Mouse (Mus musculus): ENCODE measurements around the gene Wnt4. TPM values are rescaled to one million over a fixed set of nuclear protein-coding genes. Genes with fewer than 3 reads are reported as not detected.
A peak's percentile ranks its signal among the peaks of the same experiment; 100 is the strongest.

Gene Wnt4
- polyA plus RNA-seq, 1 experiment from 2014 or later, result 2.2 TPM

- H3K4me2 ChIP-seq, result no peak overlapping the region
- H3K4me3 ChIP-seq (ENCODE audit: low read depth, low read length), result no peak overlapping the region
- no peaks in the 10 kb centered on the region for H3K36me3 ChIP-seq (ENCODE audit: control insufficient read depth, insufficient read depth, low read length)
- ATAC-seq (replicated peaks; ENCODE audit: insufficient number of reproducible peaks, low FRiP score, low TSS enrichment), result no peak
- WGBS (ENCODE audit: insufficient replicate concordance), result 69% methylated on average over 8 of the region's 8 CpGs
- peaks cover 16% of the 10 kb centered on the region for H3K4me1 ChIP-seq (ENCODE audit: control insufficient read depth, insufficient read depth, low read length)
- peaks cover 23% of the 10 kb centered on the region for H3K27me3 ChIP-seq (ENCODE audit: control insufficient read depth, insufficient read depth, low read length)
- no peak overlapping the region for H3K27ac ChIP-seq (ENCODE audit: low read depth, low read length)
- no peak overlapping the region for H3K9ac ChIP-seq (ENCODE audit: low read depth, low read length)
- no peaks in the 10 kb centered on the region for H3K9me3 ChIP-seq (replicated peaks; ENCODE audit: control insufficient read depth, low read length)
Measured at GRCm38 (mm10) chr4:137271856-137272255, 5.4 kb upstream of the Wnt4 start.

DNA sequence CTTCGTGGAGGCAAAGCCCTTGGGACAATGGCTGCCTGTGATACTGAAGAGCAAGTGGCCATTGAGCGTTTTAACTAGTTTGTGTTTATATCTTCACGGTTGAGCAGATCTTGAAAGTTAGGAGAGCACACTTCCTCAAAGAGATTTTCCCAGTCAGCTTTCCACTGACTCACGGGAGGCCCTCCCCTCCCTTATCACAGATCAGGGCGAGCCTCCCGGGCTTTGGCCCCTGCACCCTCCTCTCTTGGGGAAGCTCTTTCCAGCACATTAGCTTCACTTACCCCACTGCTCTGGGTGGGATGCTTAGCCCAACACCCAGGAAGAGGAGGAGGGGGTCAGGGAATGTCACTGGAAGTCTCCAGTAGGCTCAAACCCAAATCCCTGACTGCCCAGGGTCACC is 3.0 kb upstream of the Wnt4 start:
- H3K36me3 ChIP-seq (ENCODE audit: control insufficient read depth, insufficient read depth, low read length), result no peaks in the 10 kb centered on the region
- no peak overlapping the region for H3K4me3 ChIP-seq (ENCODE audit: low read depth, low read length)
- peaks cover 45% of the 10 kb centered on the region for H3K27me3 ChIP-seq (ENCODE audit: control insufficient read depth, insufficient read depth, low read length)
- H3K4me1 ChIP-seq (ENCODE audit: control insufficient read depth, insufficient read depth, low read length), result peaks cover 27% of the 10 kb centered on the region
- WGBS (ENCODE audit: insufficient replicate concordance), result 8% methylated on average over 6 of the region's 6 CpGs
- H3K4me2 ChIP-seq, result no peak overlapping the region
- peak overlapping the region; percentile 10; the same call in 1 of the 2 replicates for H3K27ac ChIP-seq (ENCODE audit: low read depth, low read length)
- no peaks in the 10 kb centered on the region for H3K9me3 ChIP-seq (replicated peaks; ENCODE audit: control insufficient read depth, low read length)
- no peak overlapping the region for H3K9ac ChIP-seq (ENCODE audit: low read depth, low read length)
- no peak for ATAC-seq (replicated peaks; ENCODE audit: insufficient number of reproducible peaks, low FRiP score, low TSS enrichment)

GRCm38 (mm10) chr4:137276443-137277165 is 685 bp upstream of the Wnt4 start:
- peaks cover 65% of the 10 kb centered on the region for H3K27me3 ChIP-seq (ENCODE audit: control insufficient read depth, insufficient read depth, low read length)
- no peak overlapping the region for H3K27ac ChIP-seq (ENCODE audit: low read depth, low read length)
- peak overlapping the region; percentile 92 for H3K4me2 ChIP-seq
- ATAC-seq (replicated peaks; ENCODE audit: insufficient number of reproducible peaks, low FRiP score, low TSS enrichment), result no peak
- H3K4me1 ChIP-seq (ENCODE audit: control insufficient read depth, insufficient read depth, low read length), result peaks cover 27% of the 10 kb centered on the region
- no peaks in the 10 kb centered on the region for H3K9me3 ChIP-seq (replicated peaks; ENCODE audit: control insufficient read depth, low read length)
- H3K4me3 ChIP-seq (ENCODE audit: low read depth, low read length), result peak overlapping the region; percentile 59
- H3K36me3 ChIP-seq (ENCODE audit: control insufficient read depth, insufficient read depth, low read length), result no peaks in the 10 kb centered on the region
- 2% methylated on average over 45 of the region's 46 CpGs for WGBS (ENCODE audit: insufficient replicate concordance)
- peak overlapping the region; percentile 49; the same call in 1 of the 2 replicates for H3K9ac ChIP-seq (ENCODE audit: low read depth, low read length)

DNA sequence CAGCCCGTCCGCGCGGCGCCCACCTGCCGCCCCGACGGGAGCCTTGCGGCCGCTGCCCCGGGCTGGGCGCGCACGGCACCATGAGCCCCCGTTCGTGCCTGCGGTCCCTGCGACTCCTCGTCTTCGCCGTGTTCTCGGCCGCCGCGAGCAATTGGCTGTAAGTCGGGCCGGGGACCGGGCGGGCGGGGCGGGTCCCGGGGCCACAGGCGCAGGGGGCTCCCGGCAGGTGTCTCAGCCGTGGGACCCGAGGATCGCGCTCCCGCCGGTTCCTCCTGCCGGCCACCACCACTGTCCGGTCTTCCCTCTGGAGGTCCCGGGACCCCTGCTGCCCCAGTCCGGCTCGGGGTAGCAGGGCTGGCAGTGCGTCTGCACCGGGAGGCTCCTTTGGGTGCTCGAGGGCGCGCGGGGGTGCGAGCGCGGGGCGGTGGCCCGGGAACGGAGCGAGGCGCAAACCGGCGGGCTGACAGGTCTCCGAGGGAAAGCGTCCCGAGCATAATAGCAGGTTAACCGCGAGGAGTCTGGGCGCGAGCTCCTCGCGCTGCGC is 383 bp downstream of the Wnt4 start:
- Histone ChIP-seq H3K4me3 (ENCODE audit: low read depth, low read length) (peak overlapping the region; percentile 59), H3K27ac (ENCODE audit: low read depth, low read length) (no peak overlapping the region), H3K9me3 (replicated peaks; ENCODE audit: control insufficient read depth, low read length) (no peaks in the 10 kb centered on the region), H3K4me1 (ENCODE audit: control insufficient read depth, insufficient read depth, low read length) (peaks cover 29% of the 10 kb centered on the region), H3K36me3 (ENCODE audit: control insufficient read depth, insufficient read depth, low read length) (no peaks in the 10 kb centered on the region), H3K27me3 (ENCODE audit: control insufficient read depth, insufficient read depth, low read length) (peaks cover 76% of the 10 kb centered on the region), H3K4me2 (peak overlapping the region; percentile 92), H3K9ac (ENCODE audit: low read depth, low read length) (peak overlapping the region; percentile 63; the same call in 1 of the 2 replicates)
- under 1% methylated on average over 50 of the region's 71 CpGs for WGBS (ENCODE audit: insufficient replicate concordance)
- no peak for ATAC-seq (replicated peaks; ENCODE audit: insufficient number of reproducible peaks, low FRiP score, low TSS enrichment)

GRCm38 (mm10) chr4:137278144-137279040 is 1.1 kb downstream of the Wnt4 start:
- Histone ChIP-seq H3K36me3 (ENCODE audit: control insufficient read depth, insufficient read depth, low read length) (no peaks in the 10 kb centered on the region), H3K9me3 (replicated peaks; ENCODE audit: control insufficient read depth, low read length) (no peaks in the 10 kb centered on the region), H3K27me3 (ENCODE audit: control insufficient read depth, insufficient read depth, low read length) (peaks cover 78% of the 10 kb centered on the region), H3K4me2 (peak overlapping the region; percentile 92), H3K4me1 (ENCODE audit: control insufficient read depth, insufficient read depth, low read length) (peaks cover 33% of the 10 kb centered on the region), H3K9ac (ENCODE audit: low read depth, low read length) (peak overlapping the region; percentile 63; the same call in 1 of the 2 replicates), H3K27ac (ENCODE audit: low read depth, low read length) (no peak overlapping the region), H3K4me3 (ENCODE audit: low read depth, low read length) (peak overlapping the region; percentile 59)
- ATAC-seq (replicated peaks; ENCODE audit: insufficient number of reproducible peaks, low FRiP score, low TSS enrichment), result no peak
- WGBS (ENCODE audit: insufficient replicate concordance), result 3% methylated on average over 20 of the region's 22 CpGs

- no peak for ATAC-seq (replicated peaks; ENCODE audit: insufficient number of reproducible peaks, low FRiP score, low TSS enrichment)
- WGBS (ENCODE audit: insufficient replicate concordance), result 23% methylated on average over 5 of the region's 5 CpGs
- no peak overlapping the region for H3K9ac ChIP-seq (ENCODE audit: low read depth, low read length)
- peaks cover 88% of the 10 kb centered on the region for H3K27me3 ChIP-seq (ENCODE audit: control insufficient read depth, insufficient read depth, low read length)
- no peak overlapping the region for H3K27ac ChIP-seq (ENCODE audit: low read depth, low read length)
- peaks cover 28% of the 10 kb centered on the region for H3K4me1 ChIP-seq (ENCODE audit: control insufficient read depth, insufficient read depth, low read length)
- H3K36me3 ChIP-seq (ENCODE audit: control insufficient read depth, insufficient read depth, low read length), result no peaks in the 10 kb centered on the region
- H3K9me3 ChIP-seq (replicated peaks; ENCODE audit: control insufficient read depth, low read length), result no peaks in the 10 kb centered on the region
- H3K4me2 ChIP-seq, result no peak overlapping the region
- no peak overlapping the region for H3K4me3 ChIP-seq (ENCODE audit: low read depth, low read length)
Measured at GRCm38 (mm10) chr4:137279346-137279745, 2.1 kb downstream of the Wnt4 start.

- ATAC-seq (replicated peaks; ENCODE audit: insufficient number of reproducible peaks, low FRiP score, low TSS enrichment), result no peak
- WGBS (ENCODE audit: insufficient replicate concordance), result 64% methylated on average over 3 of the region's 3 CpGs
- no peak overlapping the region for H3K9ac ChIP-seq (ENCODE audit: low read depth, low read length)
Measured at GRCm38 (mm10) chr4:137281273-137281672, 4.0 kb downstream of the Wnt4 start.

GRCm38 (mm10) chr4:137282122-137282521 is 4.8 kb downstream of the Wnt4 start:
- H3K9me3 ChIP-seq (replicated peaks; ENCODE audit: control insufficient read depth, low read length), result no peaks in the 10 kb centered on the region
- H3K36me3 ChIP-seq (ENCODE audit: control insufficient read depth, insufficient read depth, low read length), result no peaks in the 10 kb centered on the region
- 63% methylated on average over 5 of the region's 5 CpGs for WGBS (ENCODE audit: insufficient replicate concordance)
- H3K4me2 ChIP-seq, result no peak overlapping the region
- no peak for ATAC-seq (replicated peaks; ENCODE audit: insufficient number of reproducible peaks, low FRiP score, low TSS enrichment)
- no peak overlapping the region for H3K27ac ChIP-seq (ENCODE audit: low read depth, low read length)
- H3K4me1 ChIP-seq (ENCODE audit: control insufficient read depth, insufficient read depth, low read length), result peaks cover 18% of the 10 kb centered on the region
- peaks cover 73% of the 10 kb centered on the region for H3K27me3 ChIP-seq (ENCODE audit: control insufficient read depth, insufficient read depth, low read length)
- H3K4me3 ChIP-seq (ENCODE audit: low read depth, low read length), result no peak overlapping the region
- no peak overlapping the region for H3K9ac ChIP-seq (ENCODE audit: low read depth, low read length)

More at GRCm38 (mm10) chr4:137281273-137281672, 4.0 kb downstream of the Wnt4 start:
- Histone ChIP-seq H3K4me2 (no peak overlapping the region), H3K9me3 (replicated peaks; ENCODE audit: control insufficient read depth, low read length) (no peaks in the 10 kb centered on the region), H3K36me3 (ENCODE audit: control insufficient read depth, insufficient read depth, low read length) (no peaks in the 10 kb centered on the region), H3K27ac (ENCODE audit: low read depth, low read length) (no peak overlapping the region), H3K4me1 (ENCODE audit: control insufficient read depth, insufficient read depth, low read length) (peaks cover 23% of the 10 kb centered on the region), H3K4me3 (ENCODE audit: low read depth, low read length) (no peak overlapping the region), H3K27me3 (ENCODE audit: control insufficient read depth, insufficient read depth, low read length) (peaks cover 80% of the 10 kb centered on the region)

All from heart, embryonic 11.5 days (tissue).